Mouse (Mus musculus): Measurements from ENCODE around the gene Rbfox3.

DNA sequence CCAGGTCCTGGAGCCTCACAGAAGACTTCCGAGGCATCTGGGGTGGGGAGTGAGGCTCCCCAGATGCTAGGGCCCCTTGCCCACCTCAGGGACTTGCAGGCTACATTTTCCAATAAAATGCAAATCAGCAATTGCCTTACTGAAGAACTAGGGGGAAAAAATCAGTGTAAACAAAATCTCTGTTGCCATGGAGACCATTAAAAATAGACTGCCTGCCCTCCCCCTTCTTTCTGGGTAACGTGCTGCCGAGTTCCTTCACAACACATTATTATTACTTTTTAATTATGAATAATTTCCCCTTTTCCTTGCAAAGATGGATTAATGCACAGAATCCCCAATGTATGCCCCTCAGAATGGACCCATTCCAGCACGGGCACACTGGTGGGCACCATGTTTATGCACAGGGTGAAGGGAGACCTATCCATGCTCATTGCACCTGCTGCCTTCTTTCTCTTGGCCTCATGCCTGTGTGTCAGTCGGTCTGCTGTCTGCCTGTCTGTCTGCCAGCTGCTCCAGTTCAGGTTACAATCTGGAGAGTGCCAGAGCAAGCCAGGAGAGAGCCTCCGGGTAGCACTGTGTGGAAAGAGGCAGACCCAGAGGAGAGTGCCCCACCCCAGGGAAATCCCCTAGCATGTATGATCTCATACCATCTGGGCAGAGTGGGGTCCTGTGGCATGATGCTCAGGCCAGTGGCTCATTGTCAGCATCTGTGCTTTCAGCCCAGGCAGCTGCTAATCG, 159.3 kb downstream of the Rbfox3 start:
- TF ChIP-seq CTCF (conservative IDR thresholded peaks at IDR 0.05; ENCODE audit: low read length) (no peak), POU5F1 (IDR thresholded peaks at IDR 0.05; ENCODE audit: borderline replicate concordance, low read length) (no peak)
